Mouse (Mus musculus): ENCODE measurements around the gene Erbb2. TPM values are rescaled to one million over a fixed set of nuclear protein-coding genes. Genes with fewer than 3 reads are reported as not detected.

The Erbb2 gene
- polyA plus RNA-seq, 1 experiment from 2014 or later: 6.6 TPM

GRCm38 (mm10) chr11:98479026-98479939 is 67.0 kb downstream of the Erbb2 start:
- Histone ChIP-seq H3K9me3 (ENCODE audit: control insufficient read depth, low read length) (no peaks in the 10 kb centered on the region), H3K9ac (ENCODE audit: low read depth, low read length) (no peak overlapping the region), H3K27me3 (replicated peaks; ENCODE audit: control insufficient read depth, insufficient read depth, low read length) (no peaks in the 10 kb centered on the region), H3K4me3 (ENCODE audit: low read length) (no peak overlapping the region), H3K27ac (ENCODE audit: low read depth, low read length) (no peak overlapping the region), H3K36me3 (ENCODE audit: control insufficient read depth, insufficient read depth, low read length) (no peaks in the 10 kb centered on the region), H3K4me2 (ENCODE audit: low read length) (no peak overlapping the region), H3K4me1 (ENCODE audit: control insufficient read depth, insufficient read depth, low read depth, low read length) (no peaks in the 10 kb centered on the region)
- ATAC-seq: no peak
- 82% methylated on average over 13 of the region's 13 CpGs for WGBS

GRCm38 (mm10) chr11:98479940-98480497 is 67.7 kb downstream of the Erbb2 start:
- H3K4me3 ChIP-seq (ENCODE audit: low read length): no peak overlapping the region
- no peak overlapping the region for H3K4me2 ChIP-seq (ENCODE audit: low read length)
- no peaks in the 10 kb centered on the region for H3K27me3 ChIP-seq (replicated peaks; ENCODE audit: control insufficient read depth, insufficient read depth, low read length)
- no peaks in the 10 kb centered on the region for H3K36me3 ChIP-seq (ENCODE audit: control insufficient read depth, insufficient read depth, low read length)
- WGBS: 86% methylated on average over 12 of the region's 12 CpGs
- no peak for ATAC-seq
- H3K9ac ChIP-seq (ENCODE audit: low read depth, low read length): no peak overlapping the region
- H3K4me1 ChIP-seq (ENCODE audit: control insufficient read depth, insufficient read depth, low read depth, low read length): no peaks in the 10 kb centered on the region
- H3K9me3 ChIP-seq (ENCODE audit: control insufficient read depth, low read length): no peaks in the 10 kb centered on the region
- no peak overlapping the region for H3K27ac ChIP-seq (ENCODE audit: low read depth, low read length)

- ATAC-seq: no peak
- Histone ChIP-seq H3K4me1 (ENCODE audit: control insufficient read depth, insufficient read depth, low read depth, low read length) (no peaks in the 10 kb centered on the region), H3K4me3 (ENCODE audit: low read length) (no peak overlapping the region), H3K27ac (ENCODE audit: low read depth, low read length) (no peak overlapping the region), H3K27me3 (replicated peaks; ENCODE audit: control insufficient read depth, insufficient read depth, low read length) (no peaks in the 10 kb centered on the region), H3K4me2 (ENCODE audit: low read length) (no peak overlapping the region), H3K9ac (ENCODE audit: low read depth, low read length) (no peak overlapping the region), H3K36me3 (ENCODE audit: control insufficient read depth, insufficient read depth, low read length) (no peaks in the 10 kb centered on the region), H3K9me3 (ENCODE audit: control insufficient read depth, low read length) (no peaks in the 10 kb centered on the region)
- WGBS: 70% methylated on average over 6 of the region's 6 CpGs
Measured at GRCm38 (mm10) chr11:98481231-98481630, 69.0 kb downstream of the Erbb2 start.

- H3K4me3 ChIP-seq (ENCODE audit: low read length): no peak overlapping the region
- H3K27ac ChIP-seq (ENCODE audit: low read depth, low read length): no peak overlapping the region
- H3K27me3 ChIP-seq (replicated peaks; ENCODE audit: control insufficient read depth, insufficient read depth, low read length): no peaks in the 10 kb centered on the region
- 84% methylated on average over 10 of the region's 10 CpGs for WGBS
- H3K4me2 ChIP-seq (ENCODE audit: low read length): no peak overlapping the region
- no peak overlapping the region for H3K9ac ChIP-seq (ENCODE audit: low read depth, low read length)
- H3K9me3 ChIP-seq (ENCODE audit: control insufficient read depth, low read length): no peaks in the 10 kb centered on the region
- no peaks in the 10 kb centered on the region for H3K36me3 ChIP-seq (ENCODE audit: control insufficient read depth, insufficient read depth, low read length)
- ATAC-seq: no peak
- H3K4me1 ChIP-seq (ENCODE audit: control insufficient read depth, insufficient read depth, low read depth, low read length): no peaks in the 10 kb centered on the region
Measured at GRCm38 (mm10) chr11:98482067-98482466, 69.8 kb downstream of the Erbb2 start.

- no peak overlapping the region for H3K27ac ChIP-seq (ENCODE audit: low read depth, low read length)
- H3K4me3 ChIP-seq (ENCODE audit: low read length): no peak overlapping the region
- H3K9me3 ChIP-seq (ENCODE audit: control insufficient read depth, low read length): no peaks in the 10 kb centered on the region
- ATAC-seq: no peak
- WGBS: 86% methylated on average over 2 of the region's 2 CpGs
- H3K4me1 ChIP-seq (ENCODE audit: control insufficient read depth, insufficient read depth, low read depth, low read length): no peaks in the 10 kb centered on the region
- no peak overlapping the region for H3K4me2 ChIP-seq (ENCODE audit: low read length)
- no peaks in the 10 kb centered on the region for H3K27me3 ChIP-seq (replicated peaks; ENCODE audit: control insufficient read depth, insufficient read depth, low read length)
- no peaks in the 10 kb centered on the region for H3K36me3 ChIP-seq (ENCODE audit: control insufficient read depth, insufficient read depth, low read length)
- no peak overlapping the region for H3K9ac ChIP-seq (ENCODE audit: low read depth, low read length)
Measured at GRCm38 (mm10) chr11:98485749-98486148, 73.5 kb downstream of the Erbb2 start.

Other genes starting within 250 kb of the Erbb2 start
- gene Med1, start 219.2 kb upstream of the Erbb2 start, polyA plus RNA-seq (2015; fragmentation: Nextera tagmentation; extraction: Ambion mirVana): 48.7 and 52.6 TPM in 2 replicates
- gene Cdk12, start 209.4 kb upstream of the Erbb2 start, polyA plus RNA-seq (2015; fragmentation: Nextera tagmentation; extraction: Ambion mirVana): 6.1 and 7.7 TPM in 2 replicates
- 22.9 and 23.4 TPM in 2 replicates for gene Neurod2, start 82.8 kb upstream of the Erbb2 start, polyA plus RNA-seq (2015; fragmentation: Nextera tagmentation; extraction: Ambion mirVana)
- gene Ppp1r1b, start 64.1 kb upstream of the Erbb2 start, polyA plus RNA-seq (2015; fragmentation: Nextera tagmentation; extraction: Ambion mirVana): 7.7 and 9.3 TPM in 2 replicates
- gene Stard3, start 54.1 kb upstream of the Erbb2 start, polyA plus RNA-seq (2015; fragmentation: Nextera tagmentation; extraction: Ambion mirVana): 39.0 and 39.9 TPM in 2 replicates
- 0.16 and 1.7 TPM in 2 replicates for gene Tcap, start 28.7 kb upstream of the Erbb2 start, polyA plus RNA-seq (2015; fragmentation: Nextera tagmentation; extraction: Ambion mirVana)
- 4.5 and 4.9 TPM in 2 replicates for gene Pnmt, start 26.0 kb upstream of the Erbb2 start, polyA plus RNA-seq (2015; fragmentation: Nextera tagmentation; extraction: Ambion mirVana)
- gene Pgap3, start 12.0 kb upstream of the Erbb2 start, polyA plus RNA-seq (2015; fragmentation: Nextera tagmentation; extraction: Ambion mirVana): 8.2 and 9.3 TPM in 2 replicates
- 250 and 276 TPM in 2 replicates for gene Mien1, start 26.5 kb downstream of the Erbb2 start, polyA plus RNA-seq (2015; fragmentation: Nextera tagmentation; extraction: Ambion mirVana)
- gene Grb7, start 33.9 kb downstream of the Erbb2 start, polyA plus RNA-seq (2015; fragmentation: Nextera tagmentation; extraction: Ambion mirVana): 1.3 and 2.5 TPM in 2 replicates
- gene Ikzf3, start 133.6 kb downstream of the Erbb2 start, polyA plus RNA-seq (2015; fragmentation: Nextera tagmentation; extraction: Ambion mirVana): 0.35 and 0.45 TPM in 2 replicates
- 0.11 and 0.15 TPM in 2 replicates for gene Zpbp2, start 138.6 kb downstream of the Erbb2 start, polyA plus RNA-seq (2015; fragmentation: Nextera tagmentation; extraction: Ambion mirVana)
- 117 and 124 TPM in 2 replicates for gene Ormdl3, start 174.9 kb downstream of the Erbb2 start, polyA plus RNA-seq (2015; fragmentation: Nextera tagmentation; extraction: Ambion mirVana)
- not detected in 2 replicates for gene Lrrc3c, start 185.8 kb downstream of the Erbb2 start, polyA plus RNA-seq (2015; fragmentation: Nextera tagmentation; extraction: Ambion mirVana)
- 0.41 and 1.3 TPM in 2 replicates for gene Gm12355, start 213.2 kb downstream of the Erbb2 start, polyA plus RNA-seq (2015; fragmentation: Nextera tagmentation; extraction: Ambion mirVana)
- gene Gsdma3, start 213.9 kb downstream of the Erbb2 start, polyA plus RNA-seq (2015; fragmentation: Nextera tagmentation; extraction: Ambion mirVana): not detected in 2 replicates
- gene Gsdma2, start 234.3 kb downstream of the Erbb2 start, polyA plus RNA-seq (2015; fragmentation: Nextera tagmentation; extraction: Ambion mirVana): not detected in 2 replicates

Data from hindbrain, embryonic 16.5 days (tissue).